Mouse (Mus musculus): ENCODE measurements around the gene Med26. TPM values are rescaled to one million over a fixed set of nuclear protein-coding genes. Genes with fewer than 3 reads are reported as not detected.

Gene Med26
- total RNA-seq (2015) (6.6 and 6.8 TPM in 2 replicates), total RNA-seq (2017) (4.2 and 4.7 TPM in 2 replicates)

GRCm38 (mm10) chr8:72547802-72548643 lies at the start of gene Med26:
Med26 (minus strand) TSS chr8:72548270.
- peak; percentile 87 for ATAC-seq (ENCODE audit: poor library complexity, severe bottlenecking)

GRCm38 (mm10) chr8:72590198-72590597 lies 42.1 kb upstream of the Med26 start:
- ATAC-seq (ENCODE audit: poor library complexity, severe bottlenecking) = peak; percentile 90

DNA sequence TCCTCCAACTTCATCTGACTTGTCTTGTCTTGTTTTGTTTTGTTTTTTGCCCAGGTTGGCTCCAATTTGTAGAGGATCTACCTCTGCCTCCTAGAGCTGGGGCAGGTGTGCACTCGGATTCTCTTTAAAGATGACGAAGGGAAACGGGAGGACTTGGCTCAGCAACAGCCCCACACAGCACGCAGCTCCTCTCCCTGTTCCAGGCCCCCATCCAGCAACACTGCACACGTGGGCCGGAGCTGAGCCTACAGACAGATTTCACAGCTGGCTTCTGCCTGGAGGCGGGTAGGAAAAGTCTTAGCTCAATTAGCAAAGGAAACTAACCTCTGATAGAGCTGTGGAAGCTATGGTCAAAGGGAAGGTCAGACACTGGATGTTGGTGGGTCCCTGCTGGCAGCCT lies 41.2 kb upstream of the Med26 start:
- ATAC-seq (ENCODE audit: poor library complexity, severe bottlenecking) = no peak

DNA sequence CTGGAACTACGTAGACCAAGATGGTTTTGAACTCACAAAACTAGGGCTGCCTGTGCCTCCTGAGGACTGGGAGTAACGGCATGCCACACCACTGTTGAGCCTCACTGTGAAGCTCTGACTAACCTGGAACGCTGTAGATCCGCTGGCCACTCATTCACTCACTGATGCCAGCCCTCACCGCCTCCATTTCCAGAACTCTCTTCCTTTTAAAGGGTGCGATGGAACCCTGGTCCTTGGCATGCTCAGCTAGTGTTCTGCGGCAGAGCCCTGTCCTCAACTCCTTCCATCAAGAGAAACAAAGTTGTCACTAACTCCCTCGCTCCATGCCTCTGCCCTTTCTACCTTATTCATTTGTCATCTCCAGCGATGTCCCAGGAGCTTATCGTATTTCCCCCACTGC lies 40.8 kb upstream of the Med26 start:
- ATAC-seq (ENCODE audit: poor library complexity, severe bottlenecking) = no peak

DNA sequence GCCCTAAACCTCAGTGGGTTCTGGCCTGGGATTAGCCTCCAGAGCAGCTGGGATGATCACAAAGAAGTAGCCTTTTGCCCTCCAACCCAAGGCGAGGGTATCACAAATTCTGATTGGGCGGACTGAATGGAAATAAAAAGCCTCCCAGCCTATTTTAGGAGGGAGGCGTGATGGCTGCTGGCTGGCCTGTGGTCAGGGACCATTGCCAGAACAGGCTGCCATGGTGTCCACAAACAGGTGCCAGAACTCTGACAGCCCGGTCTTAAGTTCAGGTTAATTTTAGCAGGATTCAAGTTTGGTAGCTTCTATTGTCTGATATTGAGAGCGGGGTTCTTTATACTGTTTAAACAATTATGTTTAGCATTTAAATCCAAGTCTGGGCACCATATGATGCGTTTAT lies 39.7 kb upstream of the Med26 start:
- no peak for ATAC-seq (ENCODE audit: poor library complexity, severe bottlenecking)

DNA sequence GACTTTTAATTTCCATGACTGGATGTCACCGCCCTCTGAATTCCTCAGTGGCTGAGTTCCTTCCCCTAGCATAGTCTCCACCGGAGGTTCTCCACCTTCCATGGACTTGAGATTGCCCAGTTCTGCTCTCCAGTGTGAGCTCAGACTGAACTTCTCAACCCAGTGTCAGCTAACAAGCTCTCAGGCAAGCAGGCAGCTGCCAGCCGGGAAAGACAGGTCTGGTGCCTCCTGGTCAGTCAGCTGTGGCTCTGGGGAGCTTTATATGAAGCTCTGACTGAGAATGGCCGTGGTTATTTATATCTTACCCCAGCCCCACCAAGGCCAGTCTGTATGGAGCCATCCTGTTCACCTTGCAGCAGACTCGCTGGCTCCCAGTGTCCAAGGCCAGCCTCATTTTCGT lies 36.3 kb upstream of the Med26 start:
- no peak for ATAC-seq (ENCODE audit: poor library complexity, severe bottlenecking)

DNA sequence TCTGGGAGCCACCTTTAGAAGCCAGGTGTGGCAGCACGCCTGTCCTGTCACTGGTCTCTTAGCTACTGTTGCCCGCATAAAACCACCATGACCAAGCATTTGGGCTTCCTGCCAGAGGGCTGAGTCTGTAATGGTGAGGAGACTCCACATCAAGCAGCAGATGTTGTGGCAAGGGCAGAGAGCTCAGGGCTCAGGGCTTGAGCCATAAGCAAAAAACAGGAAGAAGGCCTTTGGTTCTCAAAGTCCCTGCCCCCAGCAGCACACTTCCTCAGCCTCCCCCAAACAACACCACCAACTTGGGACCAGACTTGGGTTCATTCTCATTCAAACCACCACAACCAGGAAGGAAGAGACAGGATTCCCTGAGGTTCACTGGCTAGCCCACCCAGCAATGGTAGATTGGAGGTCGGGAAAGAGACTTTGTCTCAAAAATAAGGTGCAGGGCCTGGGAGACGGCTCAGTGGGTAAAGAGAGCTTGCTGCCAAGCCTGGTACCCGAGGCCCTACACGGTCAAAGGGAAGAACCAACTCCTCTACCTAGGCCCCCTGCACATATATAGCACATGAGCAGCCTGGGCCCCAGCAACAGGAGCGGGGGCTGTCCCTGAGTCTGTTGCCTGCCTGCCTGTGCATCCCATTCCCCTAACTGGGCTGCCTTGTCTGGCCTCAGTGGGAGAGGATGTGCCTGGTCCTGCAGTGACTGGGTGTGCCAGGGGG lies 35.1 kb upstream of the Med26 start:
- ATAC-seq (ENCODE audit: poor library complexity, severe bottlenecking) = peak; percentile 93

DNA sequence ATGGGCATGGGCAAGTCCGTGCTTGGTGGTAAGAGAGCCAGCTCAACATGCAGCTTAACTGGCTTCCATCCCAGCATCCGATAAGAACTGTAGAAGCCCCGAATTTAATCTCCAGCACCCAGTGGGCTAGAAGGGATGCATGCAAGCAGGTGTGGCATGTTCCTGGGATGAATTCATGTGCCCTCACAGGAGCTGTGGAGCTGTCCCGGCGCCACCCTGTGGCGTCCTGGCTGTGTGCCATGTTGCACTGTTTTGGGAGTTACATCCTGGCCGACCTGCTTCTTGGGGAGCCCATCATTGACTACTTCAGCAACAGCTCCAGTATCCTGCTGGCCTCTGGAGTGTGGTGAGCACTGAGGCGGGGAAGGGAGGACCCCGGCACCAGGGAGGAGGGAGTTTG lies 31.3 kb upstream of the Med26 start:
- no peak for ATAC-seq (ENCODE audit: poor library complexity, severe bottlenecking)

DNA sequence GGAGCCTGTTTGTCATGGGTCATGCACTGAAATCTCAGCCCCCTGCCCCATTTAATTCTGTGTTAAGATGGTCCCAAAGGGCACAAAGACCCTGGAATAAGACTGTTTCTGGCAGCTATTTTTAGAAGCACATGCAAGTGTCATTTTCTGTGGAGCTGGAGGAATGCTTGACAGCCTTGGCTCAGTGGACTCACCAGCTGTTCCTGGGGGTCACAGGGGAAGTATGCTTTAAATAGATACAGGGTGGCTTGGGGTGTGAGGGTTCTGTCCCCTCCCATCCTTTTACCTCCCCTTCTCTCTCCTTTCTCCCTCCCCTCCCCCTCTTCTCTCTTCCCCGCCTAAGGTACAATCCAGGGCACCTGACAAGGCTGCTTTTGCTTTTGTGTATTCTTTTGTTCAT lies 29.9 kb upstream of the Med26 start:
- no peak for ATAC-seq (ENCODE audit: poor library complexity, severe bottlenecking)

- ATAC-seq (ENCODE audit: poor library complexity, severe bottlenecking) = no peak
These were observed 29.2 kb upstream of the Med26 start for GRCm38 (mm10) chr8:72577266-72577665.

DNA sequence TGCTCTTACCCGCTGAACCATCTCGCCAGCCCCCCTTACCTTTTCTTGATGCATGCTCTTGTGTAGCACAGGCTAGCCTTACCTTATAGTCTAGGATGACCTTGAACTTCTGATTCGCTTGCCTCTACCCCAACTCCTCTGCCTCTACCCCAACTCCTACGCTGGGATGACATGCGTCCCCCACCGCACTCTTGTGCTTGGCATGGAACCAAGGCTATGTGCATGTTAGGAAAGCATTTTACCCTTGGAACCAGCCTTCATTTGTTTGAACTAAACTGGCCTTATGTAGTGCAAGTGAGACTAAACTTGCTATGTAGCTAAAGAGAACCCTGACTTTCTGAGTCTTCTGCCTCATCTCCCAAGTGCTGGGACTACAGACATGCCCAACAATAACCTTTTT lies 27.8 kb upstream of the Med26 start:
- ATAC-seq (ENCODE audit: poor library complexity, severe bottlenecking) = no peak

DNA sequence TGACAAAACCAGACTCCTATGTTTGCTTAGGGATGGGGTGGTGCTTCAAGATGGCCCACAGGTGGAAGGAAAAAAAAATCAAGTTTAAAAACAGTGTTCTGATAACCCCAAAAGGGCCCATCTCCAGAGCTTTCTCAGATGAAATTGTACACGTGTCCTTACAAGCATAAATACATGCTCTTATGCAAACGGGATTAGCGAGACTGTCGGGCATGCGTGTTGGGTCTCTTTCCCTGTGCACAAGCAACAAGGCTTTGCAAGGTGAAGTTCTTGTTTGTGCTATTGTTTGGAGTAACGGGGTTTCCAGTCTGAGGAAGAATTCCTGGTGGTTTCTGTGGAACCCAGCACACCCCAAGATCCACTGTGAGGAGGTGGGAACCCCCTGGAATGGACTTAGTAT lies 25.4 kb upstream of the Med26 start:
- no peak for ATAC-seq (ENCODE audit: poor library complexity, severe bottlenecking)

DNA sequence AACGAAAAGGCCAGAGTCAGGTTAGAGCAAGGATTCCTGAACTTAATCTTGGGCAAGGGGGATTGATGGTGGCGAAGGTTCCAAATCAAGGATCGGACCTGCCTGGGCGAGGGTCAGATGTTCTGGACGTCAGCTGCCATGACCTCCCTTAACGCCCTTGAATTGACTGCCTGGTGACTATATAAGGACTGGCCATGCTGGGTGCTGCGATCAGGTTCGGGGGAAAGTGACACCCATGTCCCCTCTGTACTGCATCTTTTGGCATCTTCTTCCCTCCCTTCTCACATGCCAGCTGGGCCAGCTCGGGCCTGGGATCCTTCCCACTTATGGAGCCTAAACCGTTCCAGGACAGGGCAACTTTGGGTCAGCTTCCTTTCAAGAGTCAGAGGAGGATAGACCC lies 24.4 kb upstream of the Med26 start:
- no peak for ATAC-seq (ENCODE audit: poor library complexity, severe bottlenecking)

- peak; percentile 55 for ATAC-seq (ENCODE audit: poor library complexity, severe bottlenecking)
These were observed 23.8 kb upstream of the Med26 start, which contains the start of gene Tmem38a for GRCm38 (mm10) chr8:72571611-72572473. Tmem38a (plus strand) TSS chr8:72572055.

- ATAC-seq (ENCODE audit: poor library complexity, severe bottlenecking) = peak; percentile 86
These were observed 22.9 kb upstream of the Med26 start, which contains the start of gene Smim7 for GRCm38 (mm10) chr8:72570633-72571610. Smim7 (minus strand) TSS chr8:72571088.

- ATAC-seq (ENCODE audit: poor library complexity, severe bottlenecking) = no peak
These were observed 17.9 kb upstream of the Med26 start for GRCm38 (mm10) chr8:72565970-72566369.

DNA sequence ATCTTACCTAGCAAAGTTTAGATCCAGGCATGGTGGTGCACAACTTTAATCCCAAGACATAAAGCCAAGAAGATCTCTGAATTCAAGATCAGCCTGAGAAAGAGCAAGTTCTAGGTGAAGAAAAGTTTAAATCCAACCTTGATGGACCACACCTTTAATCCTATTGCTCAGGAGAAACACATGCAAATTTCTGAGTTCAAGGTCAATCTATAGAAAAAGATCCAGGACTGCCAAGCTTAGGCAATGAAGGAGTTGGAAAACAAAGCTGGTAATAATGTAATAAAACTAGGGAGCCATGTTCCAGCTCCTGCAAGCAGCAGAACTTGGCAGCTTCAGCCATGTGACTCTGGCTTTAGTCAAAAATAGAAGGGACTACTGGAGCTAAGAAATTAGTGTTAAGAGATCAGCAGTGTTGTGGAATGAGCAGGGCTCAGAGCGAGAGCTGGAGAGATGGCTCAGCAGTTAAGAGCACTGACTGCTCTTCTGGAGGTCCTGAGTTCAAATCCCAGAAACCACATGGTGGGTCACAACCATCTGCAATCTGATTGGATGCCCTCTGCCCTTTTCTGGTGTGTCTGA lies 13.1 kb upstream of the Med26 start:
- ATAC-seq (ENCODE audit: poor library complexity, severe bottlenecking) = no peak

GRCm38 (mm10) chr8:72555770-72556169 lies 7.7 kb upstream of the Med26 start:
- ATAC-seq (ENCODE audit: poor library complexity, severe bottlenecking) = no peak

GRCm38 (mm10) chr8:72549314-72549892 lies 1.3 kb upstream of the Med26 start:
- no peak for ATAC-seq (ENCODE audit: poor library complexity, severe bottlenecking)

Measured in megakaryocyte, adult 5-6 weeks (primary cell).